20 mouse cellular contexts compared by ENCODE assay signal in the genomic region with DNA sequence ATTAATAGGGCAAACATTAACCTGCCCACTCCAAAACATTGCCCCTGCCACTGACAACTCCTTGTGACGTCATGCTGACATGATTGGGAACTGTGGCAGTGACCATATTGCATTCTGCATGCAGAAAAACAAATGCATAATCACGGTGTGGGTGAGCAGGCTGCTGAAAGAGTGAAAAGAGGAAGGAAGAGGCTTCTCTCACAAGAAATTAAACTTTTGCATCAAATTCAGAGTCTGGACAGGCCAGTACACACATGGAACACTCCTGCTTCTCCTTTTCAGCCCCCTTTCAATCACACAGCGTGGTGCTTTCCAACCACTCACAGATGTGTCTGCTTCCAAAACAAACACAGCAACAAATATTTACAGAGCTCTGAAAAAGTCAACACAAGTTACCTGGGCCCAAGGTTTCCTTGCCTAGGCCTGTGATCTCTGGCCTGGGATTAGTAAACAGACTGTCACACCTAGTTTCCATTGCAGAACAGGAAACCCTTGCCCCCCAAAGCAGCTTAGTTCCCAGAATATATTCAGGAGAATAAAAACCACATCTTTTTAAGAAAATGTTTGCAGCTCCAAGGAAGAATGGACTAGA. TPM values are rescaled to one million over a fixed set of nuclear protein-coding genes. Genes with fewer than 3 reads are reported as not detected.
DNase-seq lines count a peak whose midpoint lies in the region; TF ChIP-seq lines count a peak whose summit lies in the region.
"Had no signal": no experiment of that assay in that cellular context is flagged by ENCODE, and none has a peak within 500 bp of the region (broad histone marks: within the 10 kb centered on the region; RNA-seq: fewer than 3 reads in every experiment).

No protein-coding gene starts in this region.

- no peaks in the 10 kb centered on the region for H3K27me3 ChIP-seq in kidney, adult 2 months (replicated peaks; ENCODE audit: control insufficient read depth, insufficient read depth, low read length)
- H3K27me3 ChIP-seq: heart, embryonic 15.5 days; hindbrain, embryonic 15.5 days; midbrain, embryonic 13.5 days; neural tube, embryonic 15.5 days had no signal

- no peak overlapping the region for H3K27ac ChIP-seq in kidney, adult 2 months (ENCODE audit: insufficient read depth, low read depth, low read length)
- H3K27ac ChIP-seq: gastrocnemius, adult 2 months; heart, embryonic 15.5 days; hindbrain, embryonic 15.5 days; kidney, postnatal 0 days; neural tube, embryonic 15.5 days had no signal

- H3K4me1 ChIP-seq in kidney, adult 2 months (ENCODE audit: control insufficient read depth, insufficient read depth, low read length), result no peaks in the 10 kb centered on the region
- H3K4me1 ChIP-seq: heart, embryonic 15.5 days had no signal

- no peak for TF ChIP-seq POLR2A in kidney, adult 2 months (IDR thresholded peaks at IDR 0.05; ENCODE audit: low read depth, low read length)

- no peak for TF ChIP-seq CTCF in kidney, adult 2 months (conservative IDR thresholded peaks at IDR 0.05; ENCODE audit: insufficient read depth, insufficient read length, low read depth, low read length)

- no peak overlapping the region for H3K4me3 ChIP-seq in kidney, adult 2 months (ENCODE audit: insufficient read depth, low read depth, low read length)
- H3K4me3 ChIP-seq: gastrocnemius, adult 2 months; heart, embryonic 15.5 days; hindbrain, embryonic 15.5 days; midbrain, embryonic 13.5 days; myocyte; neural tube, embryonic 15.5 days had no signal

- DNase-seq in lung, adult 18-20 months, result peak; percentile 25 to 51
- no peak for DNase-seq in lung, postnatal 10 days
- peak; percentile 4 for DNase-seq in liver
- DNase-seq in lung, postnatal 25 days (ENCODE audit: low spot score), result peak; percentile 37
- no peak for DNase-seq in kidney, adult 2 months
- no peak for DNase-seq in cerebellum, adult 9-10 months
- DNase-seq in Muller cell, postnatal 12 days (ENCODE audit: inconsistent ontology term), result no peak
- DNase-seq: adrenal gland, postnatal 36 days; cerebellum, postnatal 10 days; embryo, embryonic 11 days; gastrocnemius, adult 2 months; right cerebral cortex, postnatal 25 days; thymus, postnatal 4 days had no signal

- 56% methylated on average over 3 of the region's 3 CpGs for WGBS in kidney, adult 2 months

- H3K36me3 ChIP-seq in kidney, adult 2 months (ENCODE audit: control insufficient read depth, insufficient read depth, low read length), result no peaks in the 10 kb centered on the region
- H3K36me3 ChIP-seq: heart, embryonic 15.5 days; hindbrain, embryonic 15.5 days; midbrain, embryonic 13.5 days; neural tube, embryonic 15.5 days had no signal

RNA-seq across cellular contexts. Expression of gene Tox3, which starts 43.4 kb away (rescaled TPM):
- 8.9 and 11.2 TPM in 2 replicates for polyA plus RNA-seq in kidney, adult 2 months (2012; rRNA removed)
- polyA plus RNA-seq: C2C12, myocyte had no signal

Comparison
In these comparisons a context has a peak if more than half of its experiments do, and no peak if none do; other contexts are left out.
1. DNase-seq: peak in lung, adult 18-20 months (2 of 2), liver (single experiment) and lung, postnatal 25 days (single experiment); none in lung, postnatal 10 days (single experiment), kidney, adult 2 months (single experiment), cerebellum, adult 9-10 months (single experiment) and Muller cell, postnatal 12 days (single experiment).